Mouse (Mus musculus): ENCODE measurements around the gene Ybx2.
A peak's percentile ranks its signal among the peaks of the same experiment; 100 is the strongest.

- TF ChIP-seq POLR2A (IDR thresholded peaks at IDR 0.05; ENCODE audit: insufficient read depth, low read depth, low read length) = peak; percentile 88
- TF ChIP-seq CTCF (IDR thresholded peaks at IDR 0.05) = no peak
- peak; percentile 56; the same call in 1 of the 2 replicates for TF ChIP-seq EP300 (IDR thresholded peaks at IDR 0.05; ENCODE audit: insufficient read depth, low read depth, low read length)
Observed at GRCm38 (mm10) chr11:69980196-69981140, 44.9 kb downstream of the Ybx2 start.

Measured in heart, adult 2 months (tissue).